Mouse (Mus musculus): Measurements from ENCODE around the gene Anks3. TPM values are rescaled to one million over a fixed set of nuclear protein-coding genes. Genes with fewer than 3 reads are reported as not detected.

The Anks3 gene
- polyA plus RNA-seq, 1 experiment from 2014 or later, result 9.0 TPM

DNA sequence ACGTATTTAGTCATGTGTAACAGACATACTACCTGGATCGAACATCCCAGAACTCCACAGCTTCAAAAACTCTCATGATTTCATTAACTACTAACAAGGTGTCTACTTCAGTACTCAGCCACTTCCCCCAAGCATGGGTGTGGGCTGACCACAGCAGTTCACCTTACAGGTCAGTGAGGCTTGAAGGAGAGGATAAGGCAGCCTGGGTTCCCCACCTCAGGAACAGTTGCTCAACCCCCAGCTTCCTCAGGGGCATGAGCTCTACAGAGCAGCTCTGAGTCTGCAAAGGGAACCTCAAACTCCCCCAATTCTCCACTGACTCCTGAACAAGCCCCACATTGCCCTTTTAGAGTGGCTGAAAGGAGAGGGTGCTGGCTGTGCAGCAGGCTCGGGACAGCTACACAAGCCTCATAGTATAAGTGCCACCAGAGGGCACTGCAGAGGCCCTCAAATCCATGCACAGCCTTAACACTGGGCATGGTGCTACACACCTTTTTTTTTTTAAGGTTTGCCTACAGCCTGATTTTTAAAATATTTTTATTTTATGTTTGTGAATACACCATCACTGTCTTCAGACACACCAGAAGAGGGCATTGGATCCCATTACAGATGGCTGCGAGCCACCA lies 15.9 kb upstream of the Anks3 start:
- WGBS (ENCODE audit: missing documents), result 75% methylated on average over 4 of the region's 4 CpGs
- H3K4me3 ChIP-seq (ENCODE audit: inconsistent target), result no peak overlapping the region
- H3K79me2 ChIP-seq (ENCODE audit: inconsistent target), result no peaks in the 10 kb centered on the region
- H3K36me3 ChIP-seq (ENCODE audit: inconsistent target), result no peaks in the 10 kb centered on the region
- no peak overlapping the region for H3K27ac ChIP-seq

DNA sequence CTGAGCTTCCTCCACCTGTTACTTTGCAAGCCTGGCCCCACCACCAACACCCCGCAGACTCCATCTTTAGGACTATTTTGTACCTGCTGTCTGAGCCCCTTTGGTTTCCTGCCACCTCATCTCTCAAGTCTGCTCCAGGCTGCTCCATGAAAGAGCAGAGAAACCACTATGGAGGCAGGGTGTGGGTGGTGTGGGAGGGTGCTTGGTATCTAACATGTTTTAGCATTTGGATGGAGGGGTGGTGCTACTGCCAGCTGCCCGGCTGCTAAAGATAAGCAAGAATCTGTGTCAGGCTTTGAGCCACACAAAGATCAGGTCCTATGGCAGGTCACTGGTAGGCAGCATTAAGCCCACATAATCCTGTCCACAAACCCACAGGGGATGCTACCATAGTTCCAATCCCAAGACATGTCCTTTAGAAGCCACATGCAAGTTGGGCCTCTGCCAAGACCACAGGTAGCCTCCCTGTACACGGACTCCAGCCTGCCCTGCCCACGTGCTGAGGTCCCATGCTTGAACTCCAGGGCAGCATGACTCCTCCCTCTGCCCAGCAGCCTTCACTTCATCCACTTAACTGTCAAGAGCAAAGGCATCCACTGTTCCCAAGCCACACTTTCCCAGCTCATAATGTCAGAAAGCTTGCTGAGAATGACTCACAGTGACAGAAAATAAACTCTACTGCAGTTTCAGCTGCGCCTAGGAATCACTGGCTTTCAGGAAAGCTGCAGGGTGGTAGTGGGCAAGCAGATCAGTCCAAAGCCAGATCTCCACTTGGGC lies 14.5 kb upstream of the Anks3 start:
- WGBS (ENCODE audit: missing documents), result 73% methylated on average over 5 of the region's 5 CpGs
- Histone ChIP-seq H3K4me3 (ENCODE audit: inconsistent target) (no peak overlapping the region), H3K27ac (no peak overlapping the region)

DNA sequence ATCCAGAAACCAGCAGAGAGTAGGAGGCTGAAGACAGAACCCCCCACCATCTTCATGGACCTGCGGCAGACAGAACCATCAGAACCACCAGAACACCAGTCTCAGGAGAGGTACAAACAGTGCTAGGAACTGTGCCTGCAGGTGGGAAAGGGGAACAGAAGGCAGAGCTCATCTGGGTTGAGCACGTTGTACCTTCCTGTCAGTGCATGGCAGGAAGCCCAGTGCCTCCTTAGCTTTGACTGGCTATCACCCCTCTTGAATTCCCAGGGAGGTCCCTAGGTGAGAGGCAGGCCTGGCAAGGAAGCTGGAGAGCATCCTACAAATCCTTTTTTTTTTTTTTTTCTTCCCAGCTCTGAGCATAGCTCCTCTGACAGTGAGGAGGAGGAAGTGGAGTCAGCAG lies 12.2 kb upstream of the Anks3 start:
- Histone ChIP-seq H3K36me3 (ENCODE audit: inconsistent target) (no peaks in the 10 kb centered on the region), H3K79me2 (ENCODE audit: inconsistent target) (no peaks in the 10 kb centered on the region), H3K4me3 (ENCODE audit: inconsistent target) (no peak overlapping the region), H3K27ac (no peak overlapping the region)
- 59% methylated on average over 2 of the region's 2 CpGs for WGBS (ENCODE audit: missing documents)

More for the DNA sequence above, 14.5 kb upstream of the Anks3 start:
- no peaks in the 10 kb centered on the region for H3K36me3 ChIP-seq (ENCODE audit: inconsistent target)
- H3K79me2 ChIP-seq (ENCODE audit: inconsistent target), result no peaks in the 10 kb centered on the region

DNA sequence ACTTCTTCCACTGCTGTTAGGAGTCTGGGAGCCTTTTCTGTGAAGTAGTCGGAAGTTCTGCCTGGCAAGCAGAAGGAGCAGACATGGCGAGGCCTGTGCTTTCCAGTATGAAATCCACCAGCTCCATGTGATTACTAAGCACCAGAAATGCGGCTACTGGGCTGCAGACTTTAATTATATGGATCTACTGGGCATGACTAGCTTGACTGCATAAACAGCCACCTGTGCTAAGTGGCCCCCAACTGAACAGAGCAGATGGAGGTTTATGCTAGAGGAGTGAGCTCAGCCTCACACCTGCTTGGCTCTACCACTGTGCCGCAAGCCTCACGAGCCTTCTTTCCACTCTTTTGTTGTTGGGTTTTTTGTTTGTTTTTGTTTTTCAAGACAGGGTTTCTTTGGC lies 10.5 kb upstream of the Anks3 start:
- Histone ChIP-seq H3K27ac (no peak overlapping the region), H3K4me3 (ENCODE audit: inconsistent target) (no peak overlapping the region), H3K79me2 (ENCODE audit: inconsistent target) (no peaks in the 10 kb centered on the region), H3K36me3 (ENCODE audit: inconsistent target) (no peaks in the 10 kb centered on the region)
- WGBS (ENCODE audit: missing documents), result 92% methylated on average over 5 of the region's 5 CpGs

DNA sequence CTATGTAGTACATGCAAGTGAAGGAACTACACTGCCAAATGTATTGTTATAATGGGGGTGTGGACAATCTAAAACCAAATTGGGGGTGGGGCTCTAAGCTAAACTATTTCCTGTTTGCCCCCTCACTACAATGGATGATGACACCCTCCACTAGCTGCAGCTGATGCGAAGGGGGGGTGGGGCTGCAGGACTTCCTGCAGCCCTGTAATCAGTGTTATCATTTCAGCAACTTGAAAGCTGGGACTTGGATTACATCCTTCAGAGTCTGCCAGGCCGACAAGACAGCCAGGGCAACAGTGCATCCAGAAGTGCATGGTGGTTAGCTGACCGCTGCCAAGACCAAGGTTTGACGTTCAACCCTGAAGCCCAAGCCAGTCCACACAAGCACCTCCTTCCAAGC lies 7.6 kb upstream of the Anks3 start:
- H3K27ac ChIP-seq, result no peak overlapping the region
- no peaks in the 10 kb centered on the region for H3K79me2 ChIP-seq (ENCODE audit: inconsistent target)
- WGBS (ENCODE audit: missing documents), result 82% methylated on average over 4 of the region's 4 CpGs
- no peaks in the 10 kb centered on the region for H3K36me3 ChIP-seq (ENCODE audit: inconsistent target)
- H3K4me3 ChIP-seq (ENCODE audit: inconsistent target), result no peak overlapping the region

DNA sequence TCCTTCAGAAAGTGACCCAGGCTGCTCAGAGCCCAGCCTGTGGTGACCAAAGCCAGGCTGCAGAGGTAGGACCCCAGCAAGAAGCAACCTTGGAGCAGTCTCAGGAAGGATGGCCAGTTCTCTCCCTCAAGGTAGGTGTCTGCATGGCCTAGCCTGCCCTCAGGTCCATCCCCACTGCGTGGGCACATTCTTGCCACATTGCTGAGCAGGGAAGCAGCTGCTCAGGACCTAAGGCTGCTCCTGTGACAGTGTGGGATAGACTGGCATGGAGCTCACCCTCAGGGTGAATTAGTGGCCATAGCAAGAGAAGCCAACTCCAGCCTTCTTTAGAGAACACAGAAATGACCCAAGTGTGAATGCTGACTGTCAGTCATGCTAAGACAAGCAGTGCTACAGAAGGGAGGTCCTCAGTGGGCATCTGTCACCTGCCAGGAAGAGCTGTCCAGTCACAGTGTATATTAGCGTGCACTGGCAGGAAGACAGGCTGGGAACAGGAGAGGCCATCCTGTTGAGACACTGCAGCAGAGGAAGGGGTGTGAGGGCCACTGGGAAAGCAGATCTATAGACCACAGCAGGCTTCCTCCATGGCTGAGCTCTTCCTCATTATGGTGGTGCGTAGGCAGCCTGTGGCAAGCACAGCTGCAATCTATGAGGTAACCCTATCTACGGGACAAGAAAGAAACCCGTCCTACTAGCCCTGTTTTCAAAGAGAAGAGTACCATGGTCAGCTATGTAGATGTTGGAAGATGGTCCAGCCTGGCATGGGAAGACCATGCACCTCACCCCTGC lies 5.2 kb upstream of the Anks3 start:
- no peaks in the 10 kb centered on the region for H3K36me3 ChIP-seq (ENCODE audit: inconsistent target)
- H3K27ac ChIP-seq, result peak overlapping the region; percentile 22
- 20% methylated on average over 5 of the region's 5 CpGs for WGBS (ENCODE audit: missing documents)
- H3K4me3 ChIP-seq (ENCODE audit: inconsistent target), result no peak overlapping the region
- H3K79me2 ChIP-seq (ENCODE audit: inconsistent target), result no peaks in the 10 kb centered on the region

DNA sequence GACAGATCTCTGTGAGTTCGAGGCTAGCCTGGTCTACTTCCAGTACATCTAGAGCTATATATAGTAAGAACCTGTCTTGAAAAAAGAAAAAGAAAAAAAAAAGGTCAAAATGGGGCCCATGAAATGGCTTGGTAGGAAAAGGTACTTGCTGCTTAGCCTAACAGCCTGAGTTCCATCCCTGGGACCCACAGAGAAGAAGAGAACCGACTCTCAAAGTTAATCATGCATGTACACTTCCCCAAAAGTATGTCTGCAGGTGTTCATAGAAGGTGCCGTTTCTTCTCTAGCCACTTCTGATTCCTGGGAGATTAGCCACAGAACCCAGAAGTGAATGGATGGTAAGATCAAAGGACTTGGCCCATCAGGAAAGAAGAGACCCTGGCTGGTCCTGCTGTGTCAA lies 4.4 kb upstream of the Anks3 start:
- no peak overlapping the region for H3K4me3 ChIP-seq (ENCODE audit: inconsistent target)
- H3K79me2 ChIP-seq (ENCODE audit: inconsistent target), result peaks cover 4% of the 10 kb centered on the region
- no peak overlapping the region for H3K27ac ChIP-seq
- H3K36me3 ChIP-seq (ENCODE audit: inconsistent target), result no peaks in the 10 kb centered on the region
- 80% methylated on average over 3 of the region's 3 CpGs for WGBS (ENCODE audit: missing documents)

DNA sequence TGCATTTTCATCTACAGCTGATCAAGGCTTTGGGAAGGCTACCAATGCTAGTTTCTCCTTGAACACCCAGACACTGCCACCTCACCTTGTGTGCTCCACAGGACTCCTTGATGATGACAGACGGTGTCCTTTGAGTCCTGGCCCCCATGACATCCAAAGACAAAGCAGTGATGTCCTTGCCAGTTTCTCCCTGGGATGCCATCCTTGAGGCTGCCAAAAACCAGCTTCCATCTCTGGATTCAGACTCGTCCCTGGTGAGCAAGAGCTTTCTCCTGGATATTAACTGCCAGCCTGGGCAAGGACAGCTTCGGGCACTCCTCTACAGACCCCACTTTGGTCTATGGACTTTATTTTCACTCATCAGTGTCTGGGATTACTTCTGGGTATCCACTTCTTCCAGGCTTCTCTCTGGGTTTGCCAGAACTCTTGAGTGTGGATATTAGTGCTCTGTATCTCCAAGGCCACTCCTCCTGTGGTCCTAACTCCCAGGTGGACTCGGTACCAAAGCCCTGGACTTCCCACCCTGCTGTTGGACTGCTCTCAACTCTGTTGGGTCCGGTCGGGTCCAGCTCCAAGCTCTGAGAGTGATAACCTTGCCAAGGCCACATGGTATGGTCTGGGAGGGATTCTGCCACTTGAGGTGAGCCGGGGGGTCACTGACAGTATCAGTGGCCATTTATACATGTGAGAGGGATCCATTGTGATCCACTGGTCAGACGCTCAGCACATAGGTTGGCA lies 1.6 kb upstream of the Anks3 start:
- no peaks in the 10 kb centered on the region for H3K36me3 ChIP-seq (ENCODE audit: inconsistent target)
- H3K4me3 ChIP-seq (ENCODE audit: inconsistent target), result peak overlapping the region; percentile 65; the same call in 1 of the 2 replicates
- 95% methylated on average over 8 of the region's 8 CpGs for WGBS (ENCODE audit: missing documents)
- peaks cover 31% of the 10 kb centered on the region for H3K79me2 ChIP-seq (ENCODE audit: inconsistent target)
- no peak overlapping the region for H3K27ac ChIP-seq

DNA sequence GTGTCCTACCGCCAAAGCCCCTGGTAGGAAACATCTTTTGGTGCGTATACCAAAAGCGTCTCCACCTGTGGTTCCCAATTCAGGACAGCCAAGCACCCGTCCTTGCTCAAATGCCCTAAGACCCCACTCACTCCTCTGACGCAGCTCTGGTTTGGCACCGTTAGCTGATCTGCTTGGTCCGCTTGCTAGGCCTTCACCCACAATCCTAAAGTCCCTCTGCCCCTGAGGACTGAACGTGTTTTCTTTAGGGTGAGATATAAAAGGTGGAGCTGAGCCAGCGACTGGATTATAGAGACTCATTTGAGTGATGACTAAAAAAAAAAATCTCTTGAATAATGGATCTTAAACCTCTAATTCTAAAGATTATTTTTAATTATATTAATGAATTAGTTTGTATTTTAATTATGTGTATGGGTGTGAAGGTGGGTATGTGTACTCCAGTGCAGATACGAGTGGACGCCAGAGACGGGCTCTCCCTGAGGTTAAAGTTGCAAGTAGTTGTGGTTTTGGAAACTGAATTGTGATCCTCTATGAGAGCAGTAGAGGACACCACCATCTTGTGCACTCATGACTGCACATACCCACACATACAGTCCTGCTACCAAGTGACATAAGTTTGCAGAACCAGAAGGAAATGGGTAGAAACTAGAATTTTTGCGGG lies 856 bp upstream of the Anks3 start:
- Histone ChIP-seq H3K36me3 (ENCODE audit: inconsistent target) (no peaks in the 10 kb centered on the region), H3K4me3 (ENCODE audit: inconsistent target) (peak overlapping the region; percentile 65), H3K79me2 (ENCODE audit: inconsistent target) (peaks cover 37% of the 10 kb centered on the region), H3K27ac (peak overlapping the region; percentile 51)
- 3% methylated on average over 13 of the region's 13 CpGs for WGBS (ENCODE audit: missing documents)

DNA sequence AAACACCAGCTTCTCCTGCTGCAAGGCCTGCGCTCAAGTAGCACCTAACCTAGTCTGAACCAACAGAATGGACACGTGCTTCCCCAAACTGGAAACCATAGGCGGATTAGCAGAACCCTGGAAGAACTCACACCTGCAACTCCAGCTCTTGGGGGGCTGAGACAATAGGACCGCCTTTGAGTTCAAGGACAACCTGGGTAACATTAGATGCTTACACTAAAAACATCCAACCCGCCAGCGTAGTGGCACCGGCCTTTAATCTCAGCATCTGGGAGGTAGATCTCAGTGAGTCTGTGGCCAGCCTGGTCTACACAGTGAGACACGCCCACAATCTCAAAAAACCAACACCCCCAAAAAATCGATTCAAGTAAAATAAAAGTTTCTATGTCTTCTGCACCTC lies 659 bp downstream of the Anks3 start:
- H3K27ac ChIP-seq, result peak overlapping the region; percentile 19; the same call in 1 of the 2 replicates
- 42% methylated on average over 9 of the region's 9 CpGs for WGBS (ENCODE audit: missing documents)

DNA sequence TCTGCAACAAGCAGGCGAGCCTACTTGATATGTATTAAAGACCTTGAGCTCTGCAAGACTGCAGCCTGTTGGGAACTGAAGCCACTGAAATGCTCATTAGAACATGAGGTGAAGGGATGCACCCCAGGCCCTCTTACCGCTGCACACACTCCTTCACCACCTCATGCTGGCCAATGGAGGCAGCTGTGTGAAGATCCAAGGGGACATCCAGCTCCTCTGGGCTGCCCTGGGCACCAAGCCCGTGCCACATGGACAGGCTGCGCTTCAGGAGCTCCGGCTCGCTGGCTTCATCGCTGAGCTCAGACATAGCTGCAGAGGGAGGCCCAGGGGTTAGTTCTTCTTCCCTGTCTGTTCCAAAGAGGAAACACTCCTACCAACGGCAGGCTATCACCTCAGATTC lies 3.7 kb downstream of the Anks3 start:
- H3K4me3 ChIP-seq (ENCODE audit: inconsistent target), result no peak overlapping the region
- H3K79me2 ChIP-seq (ENCODE audit: inconsistent target), result peaks cover 74% of the 10 kb centered on the region
- WGBS (ENCODE audit: missing documents), result 71% methylated on average over 8 of the region's 8 CpGs
- 0 out of 2 replicates have a peak overlapping the region, but pooled peaks have one; percentile 13 for H3K27ac ChIP-seq
- H3K36me3 ChIP-seq (ENCODE audit: inconsistent target), result peaks cover 24% of the 10 kb centered on the region

More for the DNA sequence above, 659 bp downstream of the Anks3 start:
- H3K36me3 ChIP-seq (ENCODE audit: inconsistent target), result no peaks in the 10 kb centered on the region
- peak overlapping the region; percentile 62 for H3K4me3 ChIP-seq (ENCODE audit: inconsistent target)
- peaks cover 53% of the 10 kb centered on the region for H3K79me2 ChIP-seq (ENCODE audit: inconsistent target)

DNA sequence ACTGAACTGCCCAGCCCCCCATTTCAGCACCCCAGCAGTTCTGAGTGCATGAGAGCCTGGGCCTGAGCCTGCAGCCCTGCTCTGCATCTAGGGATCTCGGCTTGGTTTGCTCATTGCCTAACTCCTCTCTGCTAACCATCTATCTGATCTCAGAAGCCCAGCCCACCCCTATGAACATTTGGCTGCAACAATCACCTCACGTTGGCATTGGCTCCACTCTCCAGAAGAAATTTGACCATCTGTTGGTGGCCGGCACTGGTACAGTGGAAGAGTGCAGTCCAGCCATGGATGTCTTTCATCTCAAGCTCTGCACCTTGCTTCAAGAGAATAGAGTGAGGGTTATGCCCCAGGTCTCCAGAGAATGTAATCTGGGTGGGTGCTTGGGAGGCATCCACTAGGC lies 6.6 kb downstream of the Anks3 start:
- Histone ChIP-seq H3K79me2 (ENCODE audit: inconsistent target) (peaks cover 60% of the 10 kb centered on the region), H3K27ac (no peak overlapping the region), H3K4me3 (ENCODE audit: inconsistent target) (no peak overlapping the region), H3K36me3 (ENCODE audit: inconsistent target) (peaks cover 52% of the 10 kb centered on the region)
- 92% methylated on average over 3 of the region's 3 CpGs for WGBS (ENCODE audit: missing documents)

DNA sequence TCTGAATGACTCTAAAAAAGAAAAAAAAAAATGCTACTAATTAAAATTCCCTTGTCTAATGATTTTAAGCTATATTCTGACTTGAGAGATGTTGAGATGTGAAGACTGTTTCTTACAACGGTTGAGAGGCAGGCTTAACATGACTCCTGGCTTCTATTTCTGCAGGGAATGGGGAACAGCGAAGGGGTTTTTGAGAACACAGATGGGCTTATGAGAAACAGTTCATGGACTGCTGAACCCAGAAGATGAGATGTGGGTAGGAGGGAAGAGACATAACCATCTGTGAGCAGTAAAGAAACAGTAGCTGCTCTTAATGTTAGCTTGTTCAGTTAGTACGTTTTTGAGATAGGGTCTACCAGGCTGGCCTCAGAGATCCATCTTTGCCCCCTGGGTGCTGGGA lies 7.4 kb downstream of the Anks3 start:
- WGBS (ENCODE audit: missing documents), result 100% methylated on average over 3 of the region's 3 CpGs
- H3K36me3 ChIP-seq (ENCODE audit: inconsistent target), result peaks cover 61% of the 10 kb centered on the region
- H3K4me3 ChIP-seq (ENCODE audit: inconsistent target), result no peak overlapping the region
- H3K27ac ChIP-seq, result no peak overlapping the region
- H3K79me2 ChIP-seq (ENCODE audit: inconsistent target), result peaks cover 51% of the 10 kb centered on the region

DNA sequence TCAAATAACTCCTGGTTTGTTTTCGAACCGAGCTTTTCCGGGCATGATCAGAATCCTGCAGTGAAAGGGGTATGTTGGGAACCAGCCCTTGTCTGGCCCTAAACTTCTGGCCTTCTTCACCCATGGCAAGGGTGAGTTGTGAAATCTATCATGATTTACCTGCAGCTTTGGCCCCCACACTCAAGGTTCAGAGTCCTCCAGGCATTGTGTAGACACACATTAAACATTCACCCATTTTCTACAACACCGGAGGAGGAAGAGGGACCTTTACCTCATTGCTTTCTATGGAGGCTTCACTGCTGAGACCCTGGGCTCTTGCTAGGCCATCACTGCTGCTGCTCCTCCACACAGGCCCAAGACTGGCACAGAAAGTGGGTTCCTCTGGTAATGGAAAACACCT lies 16.6 kb downstream of the Anks3 start:
- H3K79me2 ChIP-seq (ENCODE audit: inconsistent target), result no peaks in the 10 kb centered on the region
- no peak overlapping the region for H3K27ac ChIP-seq
- no peak overlapping the region for H3K4me3 ChIP-seq (ENCODE audit: inconsistent target)
- 91% methylated on average over 4 of the region's 4 CpGs for WGBS (ENCODE audit: missing documents)
- peaks cover 83% of the 10 kb centered on the region for H3K36me3 ChIP-seq (ENCODE audit: inconsistent target)

Measured in macrophage (primary cell).